Mouse (Mus musculus) kidney, adult 2 months (tissue): ENCODE measurements at regions not wholly inside any gene's neighbourhood (a gene's known extent, or its start where the extent isn't known, plus 50 kb on each side); places are given as distances from the start of the nearest gene placed in this dataset.

Source experiments
- CTCF ChIP-seq: fragments of 200-500 bp; conservative IDR thresholded peaks from 2 replicates; pipeline ENCODE4 v1.5.1; 2011; ENCODE audit warnings: low read depth, mild to moderate bottlenecking, control low read depth, low read length, moderate library complexity, mixed read lengths; ENCODE audit not compliant: insufficient read depth, insufficient read length
- POLR2A ChIP-seq: fragments of 200-500 bp; IDR thresholded peaks from one replicate; pipeline ENCODE4 v1.6.1; 2011; ENCODE audit warnings: low read depth, low read length, control low read depth

DNA sequence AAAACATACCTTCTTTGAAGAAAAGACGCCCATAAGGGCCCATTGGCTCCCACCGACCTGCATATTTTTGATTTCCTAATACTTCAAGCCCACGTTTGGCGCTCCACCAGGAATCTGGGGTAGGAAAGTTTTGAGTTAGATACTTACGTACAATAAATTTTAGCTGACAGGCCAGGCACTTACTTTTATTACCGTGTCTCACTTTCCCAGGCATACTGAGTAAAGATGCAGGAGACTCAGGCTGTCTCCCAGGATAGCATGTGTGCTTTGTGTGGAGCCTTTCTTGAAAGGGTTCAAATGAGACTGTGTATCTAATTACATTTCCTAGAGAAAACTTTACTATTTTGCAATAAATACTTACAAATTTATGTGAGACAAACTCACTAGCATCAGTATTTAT is 147.7 kb downstream of the 1700129C05Rik start:
- no peak for TF ChIP-seq POLR2A
- no peak for TF ChIP-seq CTCF
